Mouse (Mus musculus) olfactory bulb, adult 2 months (tissue): ENCODE measurements around the gene Pla2g4b.

Source experiments
- CTCF ChIP-seq: fragments of 200-500 bp; IDR thresholded peaks from 2 replicates; pipeline ENCODE4 v1.5.1; 2012; ENCODE audit warnings: low read depth, mild to moderate bottlenecking, low read length, moderate library complexity; ENCODE audit not compliant: insufficient read depth
- POLR2A ChIP-seq: fragments of 200-500 bp; IDR thresholded peaks from 2 replicates; pipeline ENCODE4 v1.6.1; 2012; ENCODE audit warnings: mild to moderate bottlenecking, low read depth, low read length, moderate library complexity; ENCODE audit not compliant: insufficient read depth

DNA sequence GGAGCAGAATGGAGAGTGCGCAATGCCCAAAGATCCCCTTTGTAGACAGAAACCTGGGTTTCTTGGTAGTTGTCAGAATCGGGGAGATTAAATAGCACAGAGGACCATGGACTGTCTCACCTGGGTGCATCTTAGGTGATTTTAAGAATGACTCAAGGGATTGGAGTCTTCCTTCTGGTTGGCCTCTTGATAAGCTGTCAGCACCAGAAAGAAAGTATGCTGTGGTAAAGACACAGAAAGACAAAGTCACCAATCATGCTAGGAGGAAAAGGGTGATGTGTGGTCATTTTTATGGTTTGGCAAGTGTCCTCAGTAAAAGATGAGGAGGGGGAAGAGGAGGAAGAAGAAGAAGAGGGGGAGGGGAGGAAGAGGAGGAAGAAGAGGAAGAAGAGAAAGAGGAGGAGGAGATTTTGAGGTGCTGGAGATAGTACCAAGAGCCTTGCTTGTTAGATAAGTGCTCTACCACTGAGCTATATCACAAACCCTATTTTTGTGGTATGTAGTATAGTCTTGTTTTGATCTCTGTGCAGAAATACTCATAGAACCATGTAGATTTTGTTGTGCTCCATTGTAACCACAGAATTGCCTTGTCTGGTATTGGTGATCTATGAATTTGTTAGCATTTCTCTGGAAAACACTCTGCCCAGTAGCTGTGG lies 19.3 kb upstream of the Pla2g4b start:
- TF ChIP-seq CTCF: no peak
- no peak for TF ChIP-seq POLR2A
